In genomic region chr13:111656309-111656708, GRCm38 (mm10) we compare ENCODE assay signal across 19 mouse cellular contexts. TPM values are rescaled to one million over a fixed set of nuclear protein-coding genes. Genes with fewer than 3 reads are reported as not detected.
DNase-seq lines count a peak whose midpoint lies in the region; ATAC-seq and TF ChIP-seq lines count a peak whose summit lies in the region.
"Had no signal": no experiment of that assay in that cellular context is flagged by ENCODE, and none has a peak within 500 bp of the region (broad histone marks: within the 10 kb centered on the region; RNA-seq: fewer than 3 reads in every experiment).

No protein-coding gene starts in this region.

- peak; percentile 61 for DNase-seq in heart, adult 11 months
- no peak for DNase-seq in heart, adult 8-10 months (ENCODE audit: low spot score)
- DNase-seq in brain, embryonic 14.5 days (ENCODE audit: low read depth), result peak; percentile 1
- DNase-seq in limb, embryonic 10.5 days (ENCODE audit: low spot score), result no peak
- no peak for DNase-seq in layer of hippocampus, postnatal 25 days (ENCODE audit: extremely low spot score in 1 of 2, low spot score in 1 of 2)
- DNase-seq in left cerebral cortex, postnatal 25 days (ENCODE audit: low spot score in 2 of 2), result no peak
- DNase-seq: adrenal gland, postnatal 14 days; cerebellum, postnatal 14 days; forebrain, postnatal 0 days; heart, adult 2 months; left cerebral cortex, postnatal 4 days; lung, embryonic 14.5 days had no signal

- H3K4me1 ChIP-seq in intestine, embryonic 16.5 days (ENCODE audit: control insufficient read depth, insufficient read depth, low read length), result no peaks in the 10 kb centered on the region; the same call in 1 of the 2 replicates
- H3K4me1 ChIP-seq in liver, embryonic 16.5 days (ENCODE audit: control insufficient read depth, low read depth, low read length), result peaks cover 45% of the 10 kb centered on the region
- H3K4me1 ChIP-seq in limb, embryonic 10.5 days, result peaks cover 24% of the 10 kb centered on the region

- no peak for TF ChIP-seq CTCF in brain, embryonic 14.5 days (IDR thresholded peaks at IDR 0.05; ENCODE audit: borderline replicate concordance, extremely low read depth, insufficient read depth, insufficient read length)

- no peaks in the 10 kb centered on the region for H3K36me3 ChIP-seq in intestine, embryonic 16.5 days (ENCODE audit: control insufficient read depth, insufficient read depth, low read length)
- H3K36me3 ChIP-seq in liver, embryonic 16.5 days (ENCODE audit: control insufficient read depth, insufficient read depth), result no peaks in the 10 kb centered on the region
- H3K36me3 ChIP-seq in limb, embryonic 10.5 days, result no peaks in the 10 kb centered on the region
- H3K36me3 ChIP-seq: midbrain, embryonic 13.5 days; neural tube, embryonic 15.5 days had no signal

- no peak overlapping the region for H3K27ac ChIP-seq in intestine, embryonic 16.5 days (ENCODE audit: low read length)
- H3K27ac ChIP-seq in liver, embryonic 16.5 days (ENCODE audit: low read length), result peak overlapping the region; percentile 91
- no peak overlapping the region for H3K27ac ChIP-seq in limb, embryonic 10.5 days
- H3K27ac ChIP-seq: heart, adult 2 months; kidney, postnatal 0 days; macrophage; midbrain, embryonic 13.5 days; neural tube, embryonic 15.5 days had no signal

- H3K4me2 ChIP-seq in intestine, embryonic 16.5 days (ENCODE audit: low read depth, low read length), result no peak overlapping the region
- H3K4me2 ChIP-seq in liver, embryonic 16.5 days (ENCODE audit: low read depth, low read length), result peak overlapping the region; percentile 80
- H3K4me2 ChIP-seq: lung, embryonic 14.5 days; midbrain, embryonic 13.5 days; neural tube, embryonic 15.5 days had no signal

- 63% methylated on average over 10 of the region's 10 CpGs for WGBS in intestine, embryonic 16.5 days
- 15% methylated on average over 10 of the region's 10 CpGs for WGBS in liver, embryonic 16.5 days (ENCODE audit: insufficient replicate concordance)
- 81% methylated on average over 10 of the region's 10 CpGs for WGBS in limb, embryonic 10.5 days

- ATAC-seq in intestine, embryonic 16.5 days, result peak; percentile 56
- ATAC-seq in liver, embryonic 16.5 days (ENCODE audit: low read depth), result peak; percentile 90
- ATAC-seq: forebrain, postnatal 0 days; midbrain, embryonic 13.5 days had no signal

- TF ChIP-seq POLR2A in brain, embryonic 14.5 days (IDR thresholded peaks at IDR 0.05; ENCODE audit: borderline replicate concordance, extremely low read depth, insufficient read depth, insufficient read length, poor library complexity, severe bottlenecking), result no peak

- no peak overlapping the region for H3K9ac ChIP-seq in intestine, embryonic 16.5 days (ENCODE audit: low read depth, low read length)
- H3K9ac ChIP-seq in liver, embryonic 16.5 days (ENCODE audit: low read depth, low read length), result peak overlapping the region; percentile 56
- H3K9ac ChIP-seq: forebrain, postnatal 0 days; lung, embryonic 14.5 days; midbrain, embryonic 13.5 days; neural tube, embryonic 15.5 days had no signal

- no peaks in the 10 kb centered on the region for H3K9me3 ChIP-seq in intestine, embryonic 16.5 days (ENCODE audit: control insufficient read depth, low read length)
- H3K9me3 ChIP-seq in liver, embryonic 16.5 days (replicated peaks; ENCODE audit: control insufficient read depth, low read length), result no peaks in the 10 kb centered on the region
- no peaks in the 10 kb centered on the region for H3K9me3 ChIP-seq in limb, embryonic 10.5 days (replicated peaks)
- H3K9me3 ChIP-seq: midbrain, embryonic 13.5 days; neural tube, embryonic 15.5 days had no signal

- intact Hi-C loops in left cerebral cortex, postnatal 25 days (cut with DNase I), result no loop called here

- H3K4me3 ChIP-seq in intestine, embryonic 16.5 days (ENCODE audit: low read length), result no peak overlapping the region
- peak overlapping the region; percentile 48 for H3K4me3 ChIP-seq in liver, embryonic 16.5 days (ENCODE audit: low read depth, low read length)
- no peak overlapping the region for H3K4me3 ChIP-seq in limb, embryonic 10.5 days
- H3K4me3 ChIP-seq: heart, adult 2 months; midbrain, embryonic 13.5 days; myocyte; neural tube, embryonic 15.5 days had no signal

- no peaks in the 10 kb centered on the region for H3K27me3 ChIP-seq in intestine, embryonic 16.5 days (replicated peaks; ENCODE audit: control insufficient read depth, insufficient read depth, low read length)
- H3K27me3 ChIP-seq in liver, embryonic 16.5 days (ENCODE audit: control insufficient read depth, insufficient read depth, low read depth, low read length), result no peaks in the 10 kb centered on the region
- no peaks in the 10 kb centered on the region for H3K27me3 ChIP-seq in limb, embryonic 10.5 days (ENCODE audit: low read depth, poor library complexity, severe bottlenecking)
- H3K27me3 ChIP-seq: midbrain, embryonic 13.5 days; neural tube, embryonic 15.5 days had no signal

RNA-seq across cellular contexts. Expression of gene Mier3, which starts 24.5 kb away (rescaled TPM):
- 10 to 100 TPM; 12.6 to 17.2 (median 13.9) TPM for total RNA-seq in heart, adult 8-10 months (2022)
- 13.9 and 17.2 TPM in 2 replicates for polyA plus RNA-seq in brain, embryonic 14.5 days (2012; rRNA removed)
- 11.7 and 12.0 TPM in 2 replicates for polyA plus RNA-seq in intestine, embryonic 16.5 days (2015; fragmentation: Nextera tagmentation; extraction: Ambion mirVana)
- polyA plus RNA-seq in liver, embryonic 16.5 days (2015; fragmentation: Nextera tagmentation; extraction: Ambion mirVana), result 11.6 and 15.1 TPM in 2 replicates
- 19.4 and 21.7 TPM in 2 replicates for polyA plus RNA-seq in limb, embryonic 10.5 days (2016; fragmentation: Nextera tagmentation; extraction: Ambion mirVana)
- total RNA-seq in layer of hippocampus, postnatal 25 days (2021), result 10 to 100 TPM; 24.0 to 30.4 TPM
- 10 to 100 TPM; 26.3 to 32.6 TPM for total RNA-seq in left cerebral cortex, postnatal 25 days (2021)

Comparison
In these comparisons a context has a peak if more than half of its experiments do, and no peak if none do; other contexts are left out.
1. DNase-seq: peak in heart, adult 11 months (single experiment) and brain, embryonic 14.5 days (single experiment); none in heart, adult 8-10 months (single experiment), limb, embryonic 10.5 days (single experiment), layer of hippocampus, postnatal 25 days (0 of 2) and left cerebral cortex, postnatal 25 days (0 of 2).